Mouse (Mus musculus) natural killer cell, adult 2 months (primary cell): ENCODE data around the gene Hoxa9.

ENCODE experiments used
- DNase-seq, 2 experiments: peaks; one replicate each; pipeline ENCODE4 v3.0.0; 2022; ENCODE audit warnings: low spot score in 2 of 2

Gene Hoxa9

GRCm38 (mm10) chr6:52244471-52245039 lies 13.7 kb upstream of the Hoxa9 start:
- no peak for DNase-seq

GRCm38 (mm10) chr6:52243681-52244121 lies 12.8 kb upstream of the Hoxa9 start:
- no peak for DNase-seq

DNA sequence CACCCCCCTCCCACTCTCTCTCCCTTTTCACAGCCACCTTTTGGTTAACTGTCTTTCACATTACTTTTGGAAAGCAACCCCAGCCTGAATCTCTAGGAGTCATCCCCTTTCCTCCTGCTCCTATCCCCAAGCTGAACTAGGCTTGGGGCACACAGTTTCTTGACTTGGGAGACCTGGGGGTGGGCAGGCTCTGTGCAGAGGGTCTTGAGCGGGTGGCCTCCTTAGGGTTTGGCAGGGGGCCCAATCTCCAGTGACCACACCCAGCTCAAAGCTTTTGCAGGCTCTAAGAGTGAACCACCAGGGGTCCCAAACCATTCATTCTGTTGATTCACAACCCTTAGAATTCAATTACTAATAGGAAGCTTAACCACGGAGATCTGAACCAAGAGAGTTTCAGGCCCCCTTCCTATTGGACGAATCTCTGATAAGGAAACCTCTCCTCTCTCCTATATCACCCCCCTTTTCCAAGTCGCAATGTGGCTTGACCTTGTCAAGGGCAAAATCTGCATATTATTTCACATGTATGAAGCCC lies 12.0 kb upstream of the Hoxa9 start:
- DNase-seq, result no peak

GRCm38 (mm10) chr6:52241001-52241621 lies 10.2 kb upstream of the Hoxa9 start:
- DNase-seq, result no peak

- DNase-seq, result peak; percentile 67 to 78
Observed at GRCm38 (mm10) chr6:52240389-52241000, 9.6 kb upstream of the Hoxa9 start, which contains the start of gene Hoxa10. Gene Hoxa10 (minus strand): TSS chr6:52240854.

DNA sequence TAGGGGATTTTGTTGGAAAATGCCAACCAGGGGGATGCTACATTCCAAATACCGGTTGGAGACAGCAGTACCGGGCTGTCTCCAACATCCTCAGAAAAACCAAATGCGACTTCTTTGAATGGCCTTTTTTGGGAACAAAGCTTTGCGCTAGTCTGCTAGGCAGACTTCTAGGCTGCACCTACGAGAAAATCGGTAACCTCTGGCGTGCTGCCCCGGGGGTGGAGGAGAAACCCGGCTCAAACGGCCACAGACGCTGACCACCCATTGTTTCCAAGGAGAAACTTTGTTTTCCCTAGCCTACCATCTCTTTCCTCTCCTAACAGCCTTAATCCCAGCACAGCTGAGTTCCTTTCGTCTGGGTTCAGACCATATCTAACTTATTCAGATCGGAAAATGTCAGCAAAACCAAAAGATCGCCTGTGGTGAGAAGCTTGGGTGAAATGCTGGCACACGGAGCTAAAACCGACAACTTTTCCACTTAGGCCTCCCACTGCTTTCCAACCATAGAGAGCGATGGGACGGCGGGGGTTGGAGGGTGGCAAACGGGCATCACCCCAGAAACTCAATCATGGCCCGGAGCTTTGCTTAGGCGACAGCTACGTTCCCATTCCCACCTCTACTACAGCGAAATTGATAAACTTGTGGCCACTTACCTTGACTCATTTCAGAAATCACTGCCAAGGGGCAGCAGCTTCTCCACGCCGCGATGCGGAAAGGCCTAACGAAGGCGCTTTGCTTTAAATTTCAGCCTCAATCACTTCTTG lies 8.9 kb upstream of the Hoxa9 start:
- no peak for DNase-seq

DNA sequence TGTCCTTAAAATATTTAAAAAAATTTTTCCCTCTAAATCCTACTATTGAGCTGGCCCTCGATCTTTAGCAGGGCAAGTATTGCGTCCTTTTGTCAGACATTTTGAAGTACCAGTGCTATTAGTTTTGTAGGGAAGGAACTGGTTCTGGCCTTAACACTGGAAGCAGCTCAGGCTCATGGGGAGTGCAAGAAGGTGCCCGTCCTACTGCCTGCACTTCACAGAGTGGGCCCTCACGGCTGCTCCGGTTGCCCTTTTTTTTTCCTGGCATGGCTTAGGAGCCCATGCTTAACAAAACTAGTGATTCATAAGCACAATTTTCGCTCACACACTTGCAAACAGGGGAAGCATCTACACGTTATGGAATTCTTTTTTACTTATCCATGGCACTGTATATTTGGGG lies 8.1 kb upstream of the Hoxa9 start:
- DNase-seq, result no peak

GRCm38 (mm10) chr6:52238155-52238545 lies 7.3 kb upstream of the Hoxa9 start:
- DNase-seq, result no peak

DNA sequence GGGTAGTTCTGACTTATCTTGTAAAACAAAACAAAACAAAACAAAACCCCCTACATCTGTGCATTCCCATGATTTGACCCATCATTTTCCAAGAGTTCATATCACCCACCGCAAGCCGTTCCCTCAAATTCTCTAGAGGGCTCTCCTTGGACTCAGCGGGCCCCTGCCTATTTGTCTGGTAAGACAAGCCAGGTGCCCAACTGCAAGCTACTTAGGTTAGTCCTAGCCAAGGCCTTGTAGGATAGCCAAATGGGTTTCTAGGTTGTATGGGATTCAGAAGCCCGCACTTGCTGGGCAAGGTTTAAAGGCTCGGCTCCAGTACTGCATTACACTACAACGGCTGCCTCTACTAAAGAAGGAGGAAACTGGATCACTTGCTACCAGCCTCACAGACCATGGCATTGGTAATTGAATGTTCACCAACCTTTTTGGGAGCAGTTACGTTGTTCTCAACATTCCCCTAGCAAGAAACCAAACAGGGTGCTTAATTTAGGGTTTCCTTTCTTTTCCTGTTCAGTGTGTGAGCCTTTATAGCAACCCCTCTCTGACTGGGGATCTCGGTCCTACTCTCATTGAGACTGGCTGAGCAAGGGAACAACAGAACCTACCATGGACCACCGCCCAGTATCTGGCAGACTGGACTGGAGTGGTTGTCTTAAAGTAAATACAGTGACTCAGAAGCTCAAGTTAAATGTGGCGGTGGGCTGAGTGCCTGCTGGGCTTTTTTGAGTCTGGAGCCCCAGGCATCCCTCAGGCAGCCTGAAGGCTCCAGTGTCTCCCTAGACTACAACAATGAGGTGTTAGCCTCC lies 6.7 kb upstream of the Hoxa9 start:
- no peak for DNase-seq

DNA sequence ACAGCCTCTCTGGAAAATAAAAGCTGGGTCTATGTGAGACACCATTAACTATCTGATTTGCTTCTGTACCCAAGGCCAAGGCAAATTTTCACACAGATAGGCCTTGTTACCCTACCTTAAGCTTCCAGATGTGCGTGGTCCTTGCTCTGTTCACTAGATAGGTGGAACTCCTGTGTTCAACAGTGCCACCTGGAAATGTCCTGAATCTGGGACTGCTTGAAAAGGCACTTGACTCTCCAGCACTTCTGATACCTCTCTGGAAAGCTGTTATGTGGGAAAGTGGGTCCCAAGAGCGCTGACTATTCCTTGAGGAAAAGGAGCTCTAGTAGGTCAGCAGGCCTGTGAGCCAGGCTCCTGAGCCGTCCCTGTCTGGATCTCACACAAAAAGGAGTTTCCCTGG lies 5.9 kb upstream of the Hoxa9 start:
- no peak for DNase-seq

DNA sequence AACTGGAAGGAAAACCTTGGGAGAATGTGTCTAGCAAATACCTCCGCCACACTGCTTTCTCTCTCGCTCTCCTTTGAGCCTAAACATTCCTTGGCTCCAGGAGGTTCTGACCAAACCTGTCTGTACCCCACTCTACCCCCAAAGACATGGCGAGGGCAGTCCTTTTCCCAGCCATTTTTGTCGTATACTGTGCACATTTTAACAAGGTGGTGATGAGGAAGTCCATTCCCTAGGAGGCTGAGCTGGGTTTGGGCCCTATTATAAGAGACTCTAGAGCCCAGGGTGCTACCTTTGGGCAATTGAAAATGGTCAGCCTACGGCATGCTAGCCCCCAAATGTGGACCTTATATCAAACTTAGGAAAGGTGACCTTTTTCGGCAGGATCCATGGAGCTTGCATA lies 5.0 kb upstream of the Hoxa9 start:
- DNase-seq, result no peak

DNA sequence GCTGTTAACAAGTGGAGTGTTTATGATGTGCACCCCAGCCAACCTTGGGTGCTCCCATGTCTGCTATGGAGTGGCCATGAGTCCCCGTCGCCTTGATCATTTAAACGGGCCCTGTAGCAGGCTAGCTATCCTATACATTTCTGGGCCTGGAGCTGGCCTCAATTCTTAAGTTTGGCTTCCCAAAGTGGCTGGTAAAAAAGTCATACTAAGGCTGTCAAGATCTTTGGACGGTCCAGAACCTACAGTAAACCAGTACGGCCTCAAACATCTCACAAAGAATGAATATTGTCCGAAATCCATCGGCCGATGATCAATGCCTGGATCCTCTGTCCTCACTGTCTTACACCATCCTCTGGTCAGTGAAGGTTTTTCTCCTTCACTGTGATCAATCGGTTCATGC lies 4.4 kb upstream of the Hoxa9 start:
- no peak for DNase-seq

- no peak for DNase-seq
Observed at GRCm38 (mm10) chr6:52234428-52235140, 3.7 kb upstream of the Hoxa9 start.

DNA sequence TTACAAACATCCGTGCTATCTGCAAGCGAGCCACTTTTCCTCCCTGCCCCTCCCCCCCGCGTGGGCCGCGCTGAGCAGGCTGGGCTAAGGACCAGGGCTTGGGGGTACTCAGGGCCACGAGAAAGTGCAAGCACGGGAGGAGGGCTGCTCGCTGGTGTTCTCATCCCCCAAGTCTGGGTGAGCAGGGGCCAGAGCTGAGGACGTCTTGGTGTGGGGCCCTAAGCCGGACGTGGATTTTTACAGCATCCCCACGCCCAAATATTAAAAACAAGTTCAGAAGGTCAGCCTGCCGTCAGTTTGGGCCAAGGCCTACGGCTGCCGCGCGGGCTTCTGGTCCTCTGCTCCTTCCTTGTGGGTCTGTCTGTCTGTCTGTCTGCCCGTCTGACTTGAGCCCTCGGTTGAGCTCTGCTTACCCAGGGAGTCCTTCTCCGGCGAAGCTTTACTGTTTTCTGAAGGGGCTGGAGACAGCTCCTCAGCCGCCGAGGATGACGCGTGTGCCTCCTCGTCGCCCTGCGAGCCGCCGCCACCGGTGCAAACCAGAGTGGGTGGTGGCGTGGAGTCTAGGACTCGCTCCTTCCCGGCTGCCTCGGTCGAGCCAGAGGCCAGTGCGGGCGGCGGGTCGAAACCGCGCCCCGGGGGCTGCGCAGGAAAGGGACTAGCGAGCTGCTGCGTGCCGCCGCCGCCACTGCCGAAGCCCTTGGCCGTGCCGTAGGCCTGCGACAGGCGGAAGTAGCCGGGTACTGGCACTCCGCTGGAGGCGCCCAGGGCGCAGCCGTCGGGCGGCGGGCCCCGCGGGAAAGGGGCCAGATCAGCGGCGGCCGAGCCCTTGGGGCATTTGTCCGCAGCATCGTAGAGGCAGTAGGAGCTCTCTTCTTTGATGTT lies 2.9 kb upstream of the Hoxa9 start:
- DNase-seq, result no peak

DNA sequence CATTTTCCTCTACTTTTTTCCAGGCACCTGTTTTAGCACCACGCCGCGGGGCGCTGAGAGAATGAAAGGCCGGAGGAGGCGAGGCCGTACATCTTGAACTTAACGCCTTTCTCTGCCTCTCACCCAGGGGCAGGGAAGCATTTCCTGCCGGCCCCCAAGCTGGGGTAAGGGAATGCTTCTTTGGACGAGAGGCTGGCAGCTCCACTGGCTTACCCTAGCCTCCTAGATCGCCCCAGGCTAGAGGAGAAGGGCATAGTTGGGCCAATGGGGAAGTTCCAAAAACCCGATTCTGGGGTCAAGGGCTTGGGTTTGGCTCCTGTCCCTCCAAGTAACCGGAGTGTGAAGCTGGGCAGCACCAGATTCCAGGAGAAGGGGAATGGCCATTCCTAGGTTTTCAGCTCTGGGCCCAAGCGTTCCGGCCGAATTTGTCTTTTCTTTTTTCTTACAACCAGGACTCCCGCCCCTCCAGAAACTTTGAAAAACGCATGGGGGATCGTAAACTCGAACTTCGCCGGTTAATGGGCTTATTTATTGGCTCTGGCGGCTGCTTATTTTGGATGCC lies 2.2 kb upstream of the Hoxa9 start:
- DNase-seq, result no peak

DNA sequence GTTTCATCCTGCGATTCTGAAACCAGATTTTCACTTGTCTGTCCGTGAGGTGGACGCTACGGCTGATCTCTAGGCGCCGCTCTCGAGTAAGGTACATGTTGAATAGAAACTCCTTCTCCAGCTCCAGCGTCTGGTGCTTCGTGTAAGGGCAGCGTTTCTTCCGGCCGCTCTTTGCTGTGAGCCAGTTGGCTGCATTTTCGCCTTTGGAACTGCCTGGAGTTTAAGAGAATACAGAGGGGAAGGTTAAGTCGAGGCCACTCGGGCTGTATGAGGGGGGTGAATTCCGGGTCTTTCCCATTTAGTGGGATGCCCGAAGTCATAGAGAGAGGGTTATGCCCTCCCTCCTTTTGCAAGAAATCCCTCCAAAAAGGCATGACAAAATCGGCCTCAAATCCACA lies 1.7 kb upstream of the Hoxa9 start:
- no peak for DNase-seq

DNA sequence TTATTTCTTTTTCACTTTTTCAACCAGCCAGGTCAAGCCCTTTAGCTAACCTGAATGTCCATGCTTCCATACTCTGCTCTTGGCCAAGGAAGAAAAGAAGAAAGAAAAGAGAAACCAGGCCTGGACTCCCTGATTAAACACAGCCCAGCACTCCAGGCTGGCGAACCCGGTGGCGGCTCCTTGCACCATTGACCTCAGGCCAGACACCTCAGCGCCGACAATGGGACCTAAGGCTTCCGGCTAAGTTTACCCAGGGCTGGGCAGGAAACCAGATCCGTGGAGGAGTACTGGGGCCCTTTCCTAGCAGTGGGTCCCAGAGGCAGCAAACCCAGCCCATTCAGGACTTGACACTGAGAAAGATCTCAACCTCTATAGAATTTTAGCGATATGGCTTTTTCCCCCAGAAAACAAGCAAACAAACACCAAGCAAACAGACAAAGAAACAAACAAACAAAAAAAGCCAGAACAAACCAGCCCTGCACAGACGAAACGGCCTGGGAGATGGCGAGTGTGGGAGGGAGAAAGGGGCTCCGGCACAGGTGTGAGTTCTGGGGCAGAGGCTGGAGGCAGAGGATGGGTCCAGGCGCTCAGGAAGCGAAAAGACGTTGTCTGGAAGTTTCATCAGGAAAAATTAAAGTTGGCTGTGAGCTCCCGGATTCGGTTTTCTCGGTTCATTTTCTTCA lies 1.1 kb upstream of the Hoxa9 start:
- no peak for DNase-seq

DNA sequence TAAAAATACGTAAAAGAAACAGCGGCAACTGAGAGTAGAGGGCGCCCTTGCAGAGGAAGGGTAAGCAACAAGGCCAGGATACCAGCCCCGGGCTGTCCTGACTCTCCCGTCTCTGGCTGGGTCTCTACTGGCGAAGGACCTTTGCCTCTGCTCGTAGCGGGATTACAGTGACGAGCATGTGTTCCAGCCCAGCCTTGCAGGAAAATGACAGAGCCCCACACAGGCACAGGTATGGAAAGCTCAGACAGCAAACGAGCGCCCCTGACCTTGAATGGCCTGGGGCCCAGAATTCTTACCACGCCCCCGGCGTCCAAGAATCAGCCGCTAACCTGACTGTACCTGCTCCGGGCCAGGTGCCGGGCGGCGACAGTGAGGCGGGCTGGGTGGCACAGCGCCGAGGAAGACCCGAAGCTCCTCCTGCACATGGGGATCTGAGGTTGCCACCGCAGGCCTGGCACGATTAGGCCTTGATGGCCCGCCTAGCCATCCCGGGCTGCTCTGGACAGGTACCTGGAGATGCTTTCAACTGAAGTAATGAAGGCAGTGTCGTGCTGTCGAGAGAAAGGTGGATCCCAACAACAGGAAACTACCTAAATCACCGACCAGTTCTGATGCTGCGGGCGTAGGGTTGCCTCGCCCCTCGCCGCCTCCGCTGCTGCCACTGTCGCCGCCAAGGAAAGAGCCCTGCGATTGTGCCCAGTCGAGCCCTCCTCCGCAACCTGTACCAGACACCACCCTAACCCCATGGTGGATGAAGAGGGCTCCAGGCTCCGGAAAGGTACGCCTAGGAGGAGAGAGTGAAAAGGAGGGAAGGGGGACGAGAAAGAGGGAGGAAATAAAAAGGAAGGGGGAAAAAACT lies 1.1 kb downstream of the Hoxa9 start:
- no peak for DNase-seq
